Mouse (Mus musculus) ES-E14 (cell line): ENCODE data around the gene Cdkn1a. TPM values are rescaled to one million over a fixed set of nuclear protein-coding genes. Genes with fewer than 3 reads are reported as not detected.
"Not testable (repeated sequence)": the region's sequence is repeated elsewhere in the genome, so short reads cannot be mapped to it uniquely, and the experiment has no call there.

Experiments
- DNase-seq: peaks from one replicate; pipeline ENCODE4 v3.0.0-alpha.2; 2013; ENCODE audit warnings: low read depth, low spot score
- H3K27ac ChIP-seq: 2 replicates; pipeline ENCODE4 v1.5.1; 2012; ENCODE audit warnings: low read depth, mild to moderate bottlenecking, low read length, moderate library complexity, mixed read lengths; ENCODE audit not compliant: poor library complexity, insufficient read depth, severe bottlenecking
- H3K36me3 ChIP-seq: 2 replicates; pipeline ENCODE4 v1.6.1; 2012; ENCODE audit warnings: mild to moderate bottlenecking, low read length, moderate library complexity, mixed read lengths; ENCODE audit not compliant: control insufficient read depth, poor library complexity, insufficient read depth, severe bottlenecking
- H3K4me1 ChIP-seq, 2 experiments: fragments of 150-350 bp in 1 of 2; sonication (generic) in 1 of 2; 2 replicates each; pipeline ENCODE4 v1.6.1; 2012; ENCODE audit warnings: low read length in 2 of 2, mild to moderate bottlenecking in 1 of 2, mixed read lengths in 1 of 2; ENCODE audit not compliant: control insufficient read depth in 2 of 2, insufficient read depth in 2 of 2, poor library complexity in 1 of 2
- H3K4me3 ChIP-seq, 2 experiments: fragments of 150-350 bp in 1 of 2; sonication (generic) in 1 of 2; 2 replicates each; pipeline ENCODE4 v1.5.1; 2012; ENCODE audit warnings: low read length in 2 of 2, low read depth in 1 of 2, mild to moderate bottlenecking in 1 of 2, mixed read lengths in 1 of 2; ENCODE audit not compliant: insufficient read depth in 1 of 2, poor library complexity in 1 of 2, severe bottlenecking in 1 of 2
- H3K9ac ChIP-seq: 2 replicates; pipeline ENCODE4 v1.6.1; 2012; ENCODE audit warnings: low read depth, mild to moderate bottlenecking, low read length, mixed read lengths; ENCODE audit not compliant: poor library complexity, insufficient read depth, severe bottlenecking
- H3K9me3 ChIP-seq: fragments of 150-350 bp; sonication (generic); 2 replicates; pipeline ENCODE4 v1.6.1; 2012; ENCODE audit warnings: low read depth, mild to moderate bottlenecking, low read length; ENCODE audit not compliant: control insufficient read depth, insufficient read depth
- CHD2 ChIP-seq: IDR thresholded peaks from 2 replicates; pipeline ENCODE4 v1.6.1; 2014; ENCODE audit warnings: mild to moderate bottlenecking, low read depth, low read length, inconsistent platforms
- HCFC1 ChIP-seq: IDR thresholded peaks from 2 replicates; pipeline ENCODE4 v1.6.1; 2012; ENCODE audit warnings: low read length, inconsistent platforms, borderline replicate concordance; ENCODE audit not compliant: insufficient read depth
- MAFK ChIP-seq: IDR thresholded peaks from 2 replicates; pipeline ENCODE4 v1.6.1; 2014; ENCODE audit warnings: mild to moderate bottlenecking, low read depth, low read length, inconsistent platforms; ENCODE audit not compliant: insufficient read depth
- ZC3H11A ChIP-seq: IDR thresholded peaks from 2 replicates; pipeline ENCODE4 v1.6.1; 2012; ENCODE audit warnings: low read depth, mild to moderate bottlenecking, inconsistent platforms, low read length, borderline replicate concordance
- ZNF384 ChIP-seq: IDR thresholded peaks from 2 replicates; pipeline ENCODE4 v1.6.1; 2012; ENCODE audit warnings: low read depth, low read length, inconsistent platforms
- in situ Hi-C, 2 experiments: fragments of 600-800 bp; cut with MboI; formaldehyde crosslinking; loops; one replicate each; pipeline ENCODE4 v1.15.1; 2025; ENCODE audit warnings: low sequenced_read_pairs in 2 of 2, inconsistent platforms in 1 of 2; ENCODE audit not compliant: unreplicated experiment in 2 of 2
- total RNA-seq: library from RNA; depleted of rRNA; stranded (reverse); fragments of 300-350 nt; gene quantifications from 2 replicates; pipeline ENCODE4 v1.2.3, GENCODE M21; 2012; rRNA removed

The Cdkn1a gene
- 17.8 and 32.3 TPM in 2 replicates for total RNA-seq

- peaks cover 0 to 7% of the 10 kb centered on the region in 2 experiments; a peak in 1 of 4 replicates for H3K4me1 ChIP-seq
- DNase-seq: no peak
- no peaks in the 10 kb centered on the region for H3K9me3 ChIP-seq
- H3K36me3 ChIP-seq: no peaks in the 10 kb centered on the region
- no peak within 1 kb of the TSS; the same call in 1 of the 2 replicates for H3K9ac ChIP-seq
- in situ Hi-C loops: loop anchor here (5.0 to 10.0 kb wide), 2 partner anchors 43 to 46 kb away; no protein-coding TSS in a partner anchor
- peak within 1 kb of the TSS; percentile 74 for H3K27ac ChIP-seq
- H3K4me3 ChIP-seq: peak within 1 kb of the TSS in 1 of 2 experiments; percentile 11; a peak in 1 of 4 replicates
- no peak for TF ChIP-seq ZNF384
- TF ChIP-seq CHD2: no peak
- TF ChIP-seq ZC3H11A: no peak
- TF ChIP-seq MAFK: no peak
- no peak for TF ChIP-seq HCFC1
These were observed at the start of gene Cdkn1a for GRCm38 (mm10) chr17:29090776-29091175. Gene Cdkn1a, plus strand, starts transcription at chr17:29090976.

- DNase-seq, H3K27ac ChIP-seq, H3K4me1 ChIP-seq, H3K9ac ChIP-seq, H3K4me3 ChIP-seq, H3K9me3 ChIP-seq: not testable (repeated sequence)
- in situ Hi-C loops: loop anchor here (10.0 kb wide), 2 partner anchors 53 to 203 kb away; partner anchors contain the start of gene Cdkn1a (in 1 of the 2)
- peaks cover 62% of the 10 kb centered on the region for H3K36me3 ChIP-seq
These were observed 49.1 kb upstream of the Cdkn1a start for GRCm38 (mm10) chr17:29041632-29042031.

- H3K9ac ChIP-seq: no peak overlapping the region
- TF ChIP-seq HCFC1 (no peak), MAFK (no peak), ZNF384 (no peak), CHD2 (no peak), ZC3H11A (no peak)
- H3K4me1 ChIP-seq: 0 out of 4 replicates have a peak, but pooled peaks cover 0 to 2% of the 10 kb centered on the region in 2 experiments
- no peaks in the 10 kb centered on the region for H3K9me3 ChIP-seq
- DNase-seq: no peak
- in situ Hi-C loops: loop anchor here (10.0 kb wide), 2 partner anchors 52 to 202 kb away; partner anchors contain the start of gene Cdkn1a (in 1 of the 2)
- H3K36me3 ChIP-seq: peaks cover 53% of the 10 kb centered on the region
- H3K4me3 ChIP-seq: no peak overlapping the region
- no peak overlapping the region for H3K27ac ChIP-seq
These were observed 48.2 kb upstream of the Cdkn1a start for GRCm38 (mm10) chr17:29042569-29042968.

- in situ Hi-C loops: loop anchor here (10.0 kb wide), 2 partner anchors 51 to 201 kb away; partner anchors contain the start of gene Cdkn1a (in 1 of the 2)
- no peak for TF ChIP-seq ZNF384
- no peak for TF ChIP-seq ZC3H11A
- TF ChIP-seq CHD2: no peak
- no peak for TF ChIP-seq MAFK
- no peak for TF ChIP-seq HCFC1
- H3K27ac ChIP-seq: no peak overlapping the region
These were observed 47.2 kb upstream of the Cdkn1a start for GRCm38 (mm10) chr17:29043583-29043982.

More at GRCm38 (mm10) chr17:29043583-29043982, 47.2 kb upstream of the Cdkn1a start:
- Histone ChIP-seq H3K36me3 (peaks cover 45% of the 10 kb centered on the region), H3K9me3 (no peaks in the 10 kb centered on the region), H3K4me1 (0 out of 4 replicates have a peak, but pooled peaks cover 0 to 2% of the 10 kb centered on the region in 2 experiments), H3K4me3 (no peak overlapping the region), H3K9ac (no peak overlapping the region)
- DNase-seq: no peak
